Mouse (Mus musculus): ENCODE measurements around the gene Nfasc. TPM values are rescaled to one million over a fixed set of nuclear protein-coding genes. Genes with fewer than 3 reads are reported as not detected.

Nfasc gene
- total RNA-seq (2021): 100 to 1,000 TPM; 125 to 134 TPM

GRCm38 (mm10) chr1:132741175-132741997 is at the start of gene Nfasc:
TSS of gene Nfasc (minus strand) at chr1:132741797.
- peak; percentile 83 to 88 for DNase-seq (ENCODE audit: extremely low spot score in 1 of 2, low spot score in 2 of 2)
- intact Hi-C loops (cut with DNase I): loop anchor here (2.0 kb wide), 1 partner anchor 131 kb away; no protein-coding TSS in a partner anchor

- intact Hi-C loops (cut with DNase I): no loop called here
- DNase-seq (ENCODE audit: extremely low spot score in 1 of 2, low spot score in 2 of 2): no peak
These were observed 49.5 kb upstream of the Nfasc start for GRCm38 (mm10) chr1:132791049-132791448.

- DNase-seq (ENCODE audit: extremely low spot score in 1 of 2, low spot score in 2 of 2): no peak
- intact Hi-C loops (cut with DNase I): no loop called here
These were observed 45.3 kb upstream of the Nfasc start for GRCm38 (mm10) chr1:132786866-132787265.

GRCm38 (mm10) chr1:132781607-132782445 is 40.2 kb upstream of the Nfasc start:
- intact Hi-C loops (cut with DNase I): no loop called here
- no peak for DNase-seq (ENCODE audit: extremely low spot score in 1 of 2, low spot score in 2 of 2)

GRCm38 (mm10) chr1:132780961-132781360 is 39.4 kb upstream of the Nfasc start:
- DNase-seq (ENCODE audit: extremely low spot score in 1 of 2, low spot score in 2 of 2): no peak
- intact Hi-C loops (cut with DNase I): no loop called here

- intact Hi-C loops (cut with DNase I): no loop called here
- DNase-seq (ENCODE audit: extremely low spot score in 1 of 2, low spot score in 2 of 2): no peak
These were observed 38.7 kb upstream of the Nfasc start for GRCm38 (mm10) chr1:132780254-132780653.

GRCm38 (mm10) chr1:132774959-132775358 is 33.4 kb upstream of the Nfasc start:
- intact Hi-C loops (cut with DNase I): no loop called here
- DNase-seq (ENCODE audit: extremely low spot score in 1 of 2, low spot score in 2 of 2): no peak

- intact Hi-C loops (cut with DNase I): no loop called here
- DNase-seq (ENCODE audit: extremely low spot score in 1 of 2, low spot score in 2 of 2): no peak
These were observed 29.8 kb upstream of the Nfasc start for GRCm38 (mm10) chr1:132771377-132771776.

- DNase-seq (ENCODE audit: extremely low spot score in 1 of 2, low spot score in 2 of 2): no peak
- intact Hi-C loops (cut with DNase I): no loop called here
These were observed 28.0 kb upstream of the Nfasc start for GRCm38 (mm10) chr1:132769559-132769958.

GRCm38 (mm10) chr1:132767422-132767821 is 25.8 kb upstream of the Nfasc start:
- intact Hi-C loops (cut with DNase I): no loop called here

GRCm38 (mm10) chr1:132765887-132766651 is 24.5 kb upstream of the Nfasc start:
- intact Hi-C loops (cut with DNase I): no loop called here
- peak in 1 of 2 experiments; percentile 45 for DNase-seq (ENCODE audit: extremely low spot score in 1 of 2, low spot score in 2 of 2)

More at GRCm38 (mm10) chr1:132767422-132767821, 25.8 kb upstream of the Nfasc start:
- DNase-seq (ENCODE audit: extremely low spot score in 1 of 2, low spot score in 2 of 2): no peak

GRCm38 (mm10) chr1:132765222-132765621 is 23.6 kb upstream of the Nfasc start:
- DNase-seq (ENCODE audit: extremely low spot score in 1 of 2, low spot score in 2 of 2): no peak
- intact Hi-C loops (cut with DNase I): no loop called here

GRCm38 (mm10) chr1:132759390-132759789 is 17.8 kb upstream of the Nfasc start:
- DNase-seq (ENCODE audit: extremely low spot score in 1 of 2, low spot score in 2 of 2): no peak
- intact Hi-C loops (cut with DNase I): loop anchor here (2.0 kb wide), 2 partner anchors 121 to 223 kb away; partner anchors contain the start of gene Lrrn2

GRCm38 (mm10) chr1:132758656-132759370 is 17.2 kb upstream of the Nfasc start:
- DNase-seq (ENCODE audit: extremely low spot score in 1 of 2, low spot score in 2 of 2): peak; percentile 78 to 79
- intact Hi-C loops (cut with DNase I): loop anchor here (2.0 kb wide), 2 partner anchors 122 to 224 kb away; partner anchors contain the start of gene Lrrn2

- no peak for DNase-seq (ENCODE audit: extremely low spot score in 1 of 2, low spot score in 2 of 2)
- intact Hi-C loops (cut with DNase I): no loop called here
These were observed 13.6 kb upstream of the Nfasc start for GRCm38 (mm10) chr1:132755211-132755610.

GRCm38 (mm10) chr1:132749217-132749884 is 7.8 kb upstream of the Nfasc start:
- DNase-seq (ENCODE audit: extremely low spot score in 1 of 2, low spot score in 2 of 2): no peak
- intact Hi-C loops (cut with DNase I): no loop called here

- DNase-seq (ENCODE audit: extremely low spot score in 1 of 2, low spot score in 2 of 2): peak in 1 of 2 experiments; percentile 40
- intact Hi-C loops (cut with DNase I): no loop called here
These were observed 4.7 kb upstream of the Nfasc start for GRCm38 (mm10) chr1:132746302-132746701.

- intact Hi-C loops (cut with DNase I): no loop called here
- DNase-seq (ENCODE audit: extremely low spot score in 1 of 2, low spot score in 2 of 2): no peak
These were observed 4.0 kb upstream of the Nfasc start for GRCm38 (mm10) chr1:132745636-132746035.
